Mouse (Mus musculus) liver, adult 2 months (tissue): Measurements from ENCODE around the gene Ulk4. TPM values are rescaled to one million over a fixed set of nuclear protein-coding genes. Genes with fewer than 3 reads are reported as not detected.

ENCODE experiments used
- DNase-seq: peaks from one replicate; pipeline ENCODE4 v3.0.0-alpha.2; 2011; ENCODE audit warnings: low read depth, low spot score; ENCODE audit errors: extremely low read depth
- H3K27ac ChIP-seq: fragments of 200-500 bp; replicated peaks from 2 replicates; pipeline ENCODE4 v1.5.1; 2012; ENCODE audit warnings: low read depth, mild to moderate bottlenecking, control low read depth, inconsistent platforms, low read length; ENCODE audit not compliant: insufficient read depth
- H3K27me3 ChIP-seq: fragments of 200-500 bp; 2 replicates; pipeline ENCODE4 v1.6.1; 2012; ENCODE audit warnings: mild to moderate bottlenecking, moderate library complexity, low read length, inconsistent platforms; ENCODE audit not compliant: control insufficient read depth, insufficient read depth
- H3K36me3 ChIP-seq: fragments of 200-500 bp; 2 replicates; pipeline ENCODE4 v1.6.1; 2012; ENCODE audit warnings: low read length, inconsistent platforms; ENCODE audit not compliant: control insufficient read depth, insufficient read depth
- H3K4me1 ChIP-seq: fragments of 200-500 bp; 2 replicates; pipeline ENCODE4 v1.6.1; 2011; ENCODE audit warnings: low read length; ENCODE audit not compliant: control insufficient read depth, insufficient read depth
- H3K4me3 ChIP-seq: fragments of 200-500 bp; 2 replicates; pipeline ENCODE4 v1.5.1; 2011; ENCODE audit warnings: low read depth, mild to moderate bottlenecking, control low read depth, low read length, moderate library complexity; ENCODE audit not compliant: insufficient read depth
- H3K79me2 ChIP-seq: fragments of 200-500 bp; 2 replicates; pipeline ENCODE4 v1.6.1; 2012; ENCODE audit warnings: inconsistent platforms, mild to moderate bottlenecking, low read length, moderate library complexity; ENCODE audit not compliant: control insufficient read depth, insufficient read depth
- H3K9ac ChIP-seq: fragments of 200-500 bp; 2 replicates; pipeline ENCODE4 v1.6.1; 2012; ENCODE audit warnings: low read depth, mild to moderate bottlenecking, control low read depth, inconsistent platforms, low read length
- CTCF ChIP-seq: fragments of 200-500 bp; IDR thresholded peaks from 2 replicates; pipeline ENCODE4 v1.5.1; 2011; ENCODE audit warnings: low read depth, low read length, control low read depth
- POLR2A ChIP-seq: fragments of 200-500 bp; IDR thresholded peaks from 2 replicates; pipeline ENCODE4 v1.6.1; 2011; ENCODE audit warnings: low read length, control low read depth; ENCODE audit not compliant: insufficient read depth; ENCODE audit errors: extremely low read depth
- WGBS: fragments of 180-500 bp; shearing (Covaris S2); methylation state at CpG from one replicate; pipeline ENCODE4 v1.1.7; 2018; 5-methylcytosine and 5-hydroxymethylcytosine counted together
- polyA plus RNA-seq: library from polyadenylated mRNA; depleted of rRNA; stranded (reverse); fragments of >200 nt; gene quantifications from 2 replicates; pipeline ENCODE4 v1.2.3, GENCODE M21; 2012
- total RNA-seq: library from RNA; depleted of rRNA; stranded (reverse); fragments of >200 nt; gene quantifications from 2 replicates; pipeline ENCODE4 v1.2.3, GENCODE M21; 2014

Ulk4 gene
- total and polyA plus RNA-seq, 2 experiments = under 0.01 to 0.24 TPM

GRCm38 (mm10) chr9:121074726-121075125 is 202.3 kb downstream of the Ulk4 start:
- no peak overlapping the region for H3K9ac ChIP-seq
- no peak overlapping the region for H3K4me3 ChIP-seq
- DNase-seq = no peak
- WGBS = 89% methylated on average over 3 of the region's 3 CpGs
- no peaks in the 10 kb centered on the region for H3K4me1 ChIP-seq
- H3K79me2 ChIP-seq = no peaks in the 10 kb centered on the region
- H3K27me3 ChIP-seq = no peaks in the 10 kb centered on the region
- no peak for TF ChIP-seq POLR2A
- no peak overlapping the region for H3K27ac ChIP-seq
- no peaks in the 10 kb centered on the region for H3K36me3 ChIP-seq

- Histone ChIP-seq H3K27me3 (no peaks in the 10 kb centered on the region), H3K27ac (no peak overlapping the region), H3K36me3 (no peaks in the 10 kb centered on the region), H3K4me1 (no peaks in the 10 kb centered on the region), H3K4me3 (no peak overlapping the region), H3K9ac (no peak overlapping the region), H3K79me2 (no peaks in the 10 kb centered on the region)
- TF ChIP-seq POLR2A (no peak), CTCF (no peak)
- no peak for DNase-seq
- WGBS = 75% methylated on average over 8 of the region's 8 CpGs
Observed at GRCm38 (mm10) chr9:121072127-121072757, 204.8 kb downstream of the Ulk4 start.

GRCm38 (mm10) chr9:121071461-121072126 is 205.4 kb downstream of the Ulk4 start:
- DNase-seq = no peak
- H3K9ac ChIP-seq = no peak overlapping the region
- 92% methylated on average over 10 of the region's 10 CpGs for WGBS
- H3K79me2 ChIP-seq = no peaks in the 10 kb centered on the region
- TF ChIP-seq CTCF = no peak
- TF ChIP-seq POLR2A = no peak
- no peaks in the 10 kb centered on the region for H3K36me3 ChIP-seq
- no peak overlapping the region for H3K27ac ChIP-seq
- no peaks in the 10 kb centered on the region for H3K4me1 ChIP-seq
- H3K4me3 ChIP-seq = no peak overlapping the region
- H3K27me3 ChIP-seq = no peaks in the 10 kb centered on the region

GRCm38 (mm10) chr9:121071050-121071449 is 205.9 kb downstream of the Ulk4 start:
- Histone ChIP-seq H3K4me3 (no peak overlapping the region), H3K27me3 (no peaks in the 10 kb centered on the region), H3K9ac (no peak overlapping the region), H3K79me2 (no peaks in the 10 kb centered on the region), H3K4me1 (no peaks in the 10 kb centered on the region), H3K36me3 (no peaks in the 10 kb centered on the region), H3K27ac (no peak overlapping the region)
- no peak for DNase-seq
- TF ChIP-seq CTCF (no peak), POLR2A (no peak)
- WGBS = 84% methylated on average over 11 of the region's 11 CpGs

- 92% methylated on average over 5 of the region's 5 CpGs for WGBS
- DNase-seq = no peak
- H3K27me3 ChIP-seq = no peaks in the 10 kb centered on the region
- H3K4me1 ChIP-seq = no peaks in the 10 kb centered on the region
- no peaks in the 10 kb centered on the region for H3K79me2 ChIP-seq
- no peaks in the 10 kb centered on the region for H3K36me3 ChIP-seq
- H3K4me3 ChIP-seq = no peak overlapping the region
- TF ChIP-seq POLR2A = no peak
- TF ChIP-seq CTCF = no peak
- H3K9ac ChIP-seq = no peak overlapping the region
- H3K27ac ChIP-seq = no peak overlapping the region
Observed at GRCm38 (mm10) chr9:121068115-121068514, 208.9 kb downstream of the Ulk4 start.

GRCm38 (mm10) chr9:121067043-121067442 is 210.0 kb downstream of the Ulk4 start:
- Histone ChIP-seq H3K9ac (no peak overlapping the region), H3K4me1 (no peaks in the 10 kb centered on the region), H3K79me2 (no peaks in the 10 kb centered on the region), H3K27me3 (no peaks in the 10 kb centered on the region), H3K27ac (no peak overlapping the region), H3K36me3 (no peaks in the 10 kb centered on the region), H3K4me3 (no peak overlapping the region)
- TF ChIP-seq POLR2A (no peak), CTCF (no peak)
- DNase-seq = no peak
- 92% methylated on average over 10 of the region's 10 CpGs for WGBS
